Mouse (Mus musculus): Measurements from ENCODE around the gene Dus1l.
"Not testable (repeated sequence)": the region's sequence is repeated elsewhere in the genome, so short reads cannot be mapped to it uniquely, and the experiment has no call there.

DNA sequence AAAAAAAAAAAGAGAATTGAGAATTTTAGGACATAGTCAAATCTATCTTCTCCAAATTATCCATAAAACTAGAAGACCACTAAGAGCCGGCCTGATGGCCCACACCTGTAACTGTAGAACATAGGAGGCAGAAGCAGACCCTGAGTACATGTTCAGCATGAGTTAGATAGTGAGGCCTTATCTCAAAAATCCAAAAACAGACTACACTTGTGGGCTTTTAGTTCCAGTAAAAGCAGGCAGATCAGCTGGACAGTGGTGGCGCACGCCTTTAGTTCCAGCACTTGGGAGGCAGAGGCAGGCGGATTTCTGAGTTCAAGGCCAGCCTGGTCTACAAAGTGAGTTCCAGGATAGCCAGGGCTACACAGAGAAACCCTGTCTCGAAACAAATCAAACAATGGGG, 36.8 kb upstream of the Dus1l start:
- not testable (repeated sequence) for TF ChIP-seq CTCF (conservative IDR thresholded peaks at IDR 0.05; ENCODE audit: low read length); NANOG (IDR thresholded peaks at IDR 0.05; ENCODE audit: borderline replicate concordance, low read length); POU5F1 (IDR thresholded peaks at IDR 0.05; ENCODE audit: borderline replicate concordance, low read length)

Data from E14TG2a.4 (cell line).